Mouse (Mus musculus) layer of hippocampus, adult 18-20 months (tissue): ENCODE data around the gene Aup1. TPM values are rescaled to one million over a fixed set of nuclear protein-coding genes. Genes with fewer than 3 reads are reported as not detected.

Source experiments
- DNase-seq, 2 experiments: peaks; one replicate each; pipeline ENCODE4 v3.0.0; 2022; ENCODE audit warnings: low spot score in 2 of 2
- microRNA-seq, 2 experiments: library from miRNA; unstranded; fragments of <30 nt; microRNA quantifications; one replicate each; pipeline ENCODE4 v1.2.0; 2021
- total RNA-seq, 2 experiments: library from RNA; stranded (reverse); gene quantifications; 2 replicates each; pipeline ENCODE4 v1.2.3; 2021

Aup1 gene
- total RNA-seq, 2 experiments from 2014 or later: 125 to 137 TPM

GRCm38 (mm10) chr6:83101688-83102556, 47.6 kb downstream of the Aup1 start:
- peak in 1 of 2 experiments; percentile 68 for DNase-seq

DNA sequence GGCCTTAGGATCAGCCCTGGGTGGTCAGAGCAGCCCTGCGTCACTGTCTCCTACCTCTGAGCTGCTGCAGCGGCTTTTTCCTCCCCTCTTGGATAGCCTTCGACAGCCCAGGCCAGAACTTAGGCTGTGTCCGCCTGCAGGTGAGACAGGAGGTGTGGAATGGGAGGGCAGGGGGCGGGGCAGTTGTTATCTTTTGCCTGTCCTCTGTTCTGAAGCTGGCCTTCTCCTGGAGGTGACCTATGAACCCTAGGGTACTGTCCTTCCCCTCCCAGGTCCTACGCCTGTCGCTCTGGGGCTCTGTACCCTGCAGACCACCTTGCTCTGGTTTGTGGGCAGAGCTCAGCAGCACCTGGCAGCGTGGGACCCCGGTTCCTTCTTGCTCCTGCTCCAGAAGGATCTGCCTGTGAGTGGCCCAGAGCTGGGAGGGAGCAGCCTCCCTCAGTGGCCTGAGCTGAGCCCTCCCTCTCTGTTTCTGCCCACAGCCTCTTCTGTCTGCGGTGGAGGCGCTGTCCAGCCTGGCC, 48.9 kb downstream of the Aup1 start:
- DNase-seq: no peak

- peak; percentile 62 to 76 for DNase-seq
Observed at GRCm38 (mm10) chr6:83104158-83104557, 49.8 kb downstream of the Aup1 start.

Small RNA genes within 50 kb of the gene (microRNA-seq; reads per million reads assigned to microRNA genes)
- gene Mir3470a (0 reads per million in 2 experiments), gene Mir7040 (0.20 to 0.25 reads per million in 2 experiments)

Other genes starting within 250 kb of the Aup1 start
- gene Sema4f, start 114.8 kb upstream of the Aup1 start, total RNA-seq: 10 to 100 TPM; 40.1 to 40.8 TPM
- gene M1ap, start 107.6 kb upstream of the Aup1 start, total RNA-seq: not detected
- gene Dok1, start 21.1 kb upstream of the Aup1 start, total RNA-seq: 1 to 10 TPM; 3.8 to 4.3 TPM
- gene Loxl3, start 20.3 kb upstream of the Aup1 start, total RNA-seq: 1 to 10 TPM; 2.5 to 2.8 TPM
- 10 to 100 TPM; 43.3 to 47.7 TPM for gene Htra2, start 752 bp downstream of the Aup1 start, total RNA-seq
- gene Dqx1, start 3.3 kb downstream of the Aup1 start, total RNA-seq: under 1 TPM; 0.50 to 0.61 TPM
- gene Tlx2, start 15.8 kb downstream of the Aup1 start, total RNA-seq: not detected
- 10 to 100 TPM; 33.7 to 37.9 TPM for gene Pcgf1, start 23.3 kb downstream of the Aup1 start, total RNA-seq
- not detected for gene Lbx2, start 31.8 kb downstream of the Aup1 start, total RNA-seq
- 1 to 10 TPM; 7.7 to 9.4 TPM for gene Ccdc142, start 47.1 kb downstream of the Aup1 start, total RNA-seq
- gene Gm42688, start 47.1 kb downstream of the Aup1 start, total RNA-seq: 1 to 10 TPM; 6.5 to 7.6 TPM
- gene Mrpl53, start 54.5 kb downstream of the Aup1 start, total RNA-seq: 10 to 100 TPM; 58.4 to 69.3 TPM
- 10 to 100 TPM; 27.0 TPM for gene Mogs, start 61.0 kb downstream of the Aup1 start, total RNA-seq
- 10 to 100 TPM; 47.4 to 52.5 TPM for gene Wbp1, start 67.0 kb downstream of the Aup1 start, total RNA-seq
- 10 to 100 TPM; 28.0 to 29.5 TPM for gene Ino80b, start 70.9 kb downstream of the Aup1 start, total RNA-seq
- gene Rtkn, start 80.9 kb downstream of the Aup1 start, total RNA-seq: 10 to 100 TPM; 73.5 to 75.8 TPM
- gene Wdr54, start 101.9 kb downstream of the Aup1 start, total RNA-seq: 10 to 100 TPM; 24.4 to 27.6 TPM
- gene 1700003E16Rik, start 101.9 kb downstream of the Aup1 start, total RNA-seq: 10 to 100 TPM; 25.3 to 26.1 TPM
- gene Dctn1, start 111.4 kb downstream of the Aup1 start, total RNA-seq: 100 to 1,000 TPM; 398 to 403 TPM
- 1 to 10 TPM in 1 of 2 experiments, under 1 TPM in 1; 0.25 to 1.2 TPM for gene Slc4a5, start 165.3 kb downstream of the Aup1 start, total RNA-seq